Mouse (Mus musculus) liver, embryonic 16.5 days (tissue): ENCODE data around the gene Psd4. TPM values are rescaled to one million over a fixed set of nuclear protein-coding genes. Genes with fewer than 3 reads are reported as not detected.

Experiments
- ATAC-seq: fragments of 200-750 bp; cut with Nextera tagmentation; 2 replicates; pipeline ENCODE4 v1.8.0; 2017; ENCODE audit warnings: low read depth, mild to moderate bottlenecking, moderate number of reproducible peaks, moderate library complexity
- H3K27ac ChIP-seq: fragments of 300-500 bp; sonication (generic); 2 replicates; pipeline ENCODE4 v1.5.1; 2014; ENCODE audit warnings: mild to moderate bottlenecking, low read length
- H3K27me3 ChIP-seq: fragments of 300-500 bp; sonication (generic); 2 replicates; pipeline ENCODE4 v1.6.1; 2014; ENCODE audit warnings: low read depth, low read length, mixed read lengths; ENCODE audit not compliant: control insufficient read depth, insufficient read depth
- H3K36me3 ChIP-seq: fragments of 300-500 bp; sonication (generic); 2 replicates; pipeline ENCODE4 v1.6.1; 2014; ENCODE audit warnings: mild to moderate bottlenecking; ENCODE audit not compliant: control insufficient read depth, insufficient read depth
- H3K4me1 ChIP-seq: fragments of 300-500 bp; sonication (generic); 2 replicates; pipeline ENCODE4 v1.6.1; 2014; ENCODE audit warnings: low read depth, low read length, mixed read lengths; ENCODE audit not compliant: control insufficient read depth
- H3K4me2 ChIP-seq: fragments of 300-500 bp; sonication (generic); 2 replicates; pipeline ENCODE4 v1.6.1; 2014; ENCODE audit warnings: low read depth, low read length, mixed read lengths
- H3K4me3 ChIP-seq: fragments of 300-500 bp; sonication (generic); 2 replicates; pipeline ENCODE4 v1.5.1; 2014; ENCODE audit warnings: low read depth, mild to moderate bottlenecking, low read length
- H3K9ac ChIP-seq: fragments of 300-500 bp; sonication (generic); 2 replicates; pipeline ENCODE4 v1.6.1; 2014; ENCODE audit warnings: low read depth, low read length
- H3K9me3 ChIP-seq: fragments of 300-500 bp; sonication (generic); replicated peaks from 2 replicates; pipeline ENCODE4 v1.6.1; 2016; ENCODE audit warnings: low read length; ENCODE audit not compliant: control insufficient read depth
- WGBS: fragments of 180-500 bp; shearing (Covaris S2); extraction: QIAGEN DNeasy Blood & Tissue Kit; methylation state at CpG from one replicate; pipeline ENCODE4 v1.1.7; 2014; ENCODE audit not compliant: insufficient replicate concordance; 5-methylcytosine and 5-hydroxymethylcytosine counted together
- polyA plus RNA-seq: library from polyadenylated mRNA; unstranded; fragments of >200 nt; fragmentation: Nextera tagmentation; extraction: Ambion mirVana; gene quantifications from 2 replicates; pipeline ENCODE4 v1.2.1, GENCODE M21; 2015

Gene Psd4
- polyA plus RNA-seq, 1 experiment from 2014 or later = 6.8 TPM

- ATAC-seq = no peak
- H3K36me3 ChIP-seq = no peaks in the 10 kb centered on the region
- no peaks in the 10 kb centered on the region for H3K27me3 ChIP-seq
- H3K4me3 ChIP-seq = no peak overlapping the region
- no peaks in the 10 kb centered on the region for H3K9me3 ChIP-seq
- 69% methylated on average over 4 of the region's 4 CpGs for WGBS
- no peak overlapping the region for H3K27ac ChIP-seq
- H3K4me2 ChIP-seq = no peak overlapping the region
- no peak overlapping the region for H3K9ac ChIP-seq
- no peaks in the 10 kb centered on the region for H3K4me1 ChIP-seq
These were observed 50.2 kb downstream of the Psd4 start for GRCm38 (mm10) chr2:24417564-24417963.

GRCm38 (mm10) chr2:24421211-24421863 is 54.0 kb downstream of the Psd4 start:
- no peak for ATAC-seq
- H3K4me2 ChIP-seq = no peak overlapping the region
- H3K27me3 ChIP-seq = no peaks in the 10 kb centered on the region
- no peaks in the 10 kb centered on the region for H3K36me3 ChIP-seq
- no peak overlapping the region for H3K27ac ChIP-seq
- no peak overlapping the region for H3K9ac ChIP-seq
- H3K4me1 ChIP-seq = no peaks in the 10 kb centered on the region
- H3K9me3 ChIP-seq = no peaks in the 10 kb centered on the region
- 68% methylated on average over 6 of the region's 6 CpGs for WGBS
- H3K4me3 ChIP-seq = no peak overlapping the region

DNA sequence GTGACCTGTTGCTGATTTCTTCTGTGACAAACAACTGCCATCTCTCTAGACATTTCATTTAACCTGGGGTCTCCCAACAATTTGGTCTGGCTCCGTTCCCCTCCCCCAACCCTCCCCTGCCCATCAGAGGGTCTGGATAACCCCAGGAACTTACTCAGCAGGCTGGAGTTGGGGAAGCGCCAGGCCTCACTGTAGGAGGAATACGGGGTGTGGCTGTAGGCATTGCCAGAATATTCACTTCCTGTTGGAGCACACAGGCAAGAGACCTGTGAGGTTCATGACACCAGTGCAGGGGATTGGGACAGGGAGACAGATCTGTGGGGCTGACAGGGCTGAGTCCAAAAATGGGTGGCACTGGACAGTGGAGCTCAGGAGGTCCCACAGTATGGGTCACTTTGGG is 55.4 kb downstream of the Psd4 start:
- Histone ChIP-seq H3K4me2 (no peak overlapping the region), H3K36me3 (no peaks in the 10 kb centered on the region), H3K27me3 (no peaks in the 10 kb centered on the region), H3K4me1 (no peaks in the 10 kb centered on the region), H3K9me3 (no peaks in the 10 kb centered on the region), H3K4me3 (no peak overlapping the region), H3K9ac (no peak overlapping the region), H3K27ac (no peak overlapping the region)
- 54% methylated on average over 3 of the region's 3 CpGs for WGBS
- no peak for ATAC-seq

- 32% methylated on average over 2 of the region's 2 CpGs for WGBS
These were observed 58.2 kb downstream of the Psd4 start for GRCm38 (mm10) chr2:24425630-24426029.

DNA sequence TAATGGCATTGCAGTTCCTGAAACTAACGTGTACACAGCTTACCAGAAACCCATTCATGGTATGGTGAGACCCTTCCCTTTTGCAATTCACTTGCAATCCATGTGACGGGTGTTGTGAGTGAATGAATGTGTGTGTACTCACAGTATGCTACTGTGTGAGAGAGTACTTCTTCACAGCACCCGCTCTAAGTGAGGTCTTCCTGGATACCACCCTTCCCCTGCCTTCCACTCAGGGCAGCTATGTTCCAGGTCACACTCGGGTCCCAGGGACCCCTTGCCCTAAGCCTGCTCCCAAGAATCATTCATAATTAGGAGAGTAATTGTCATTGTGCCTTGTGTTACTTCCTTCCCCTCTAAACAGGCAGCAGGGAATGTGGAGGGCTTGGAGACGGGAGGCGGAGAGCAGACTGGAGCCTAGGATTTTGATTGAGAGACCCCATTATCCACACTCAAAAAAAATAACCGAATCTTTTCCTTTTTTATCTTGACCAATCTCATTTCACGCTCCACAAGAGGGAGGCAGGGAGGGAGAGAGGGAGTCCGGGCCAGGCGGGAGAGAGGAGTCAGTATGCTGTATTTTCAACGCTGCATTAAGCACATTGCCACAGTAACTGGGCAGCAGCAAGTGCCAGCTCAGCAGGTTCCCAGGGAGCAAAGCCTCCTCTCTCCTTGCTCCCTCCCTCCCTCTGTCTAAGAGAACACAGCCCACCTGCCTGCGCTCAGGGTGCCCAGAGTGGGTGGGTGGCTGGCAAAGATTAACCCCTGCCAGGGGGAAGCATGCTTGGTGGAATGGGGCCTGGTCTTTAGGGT is 60.7 kb downstream of the Psd4 start:
- Histone ChIP-seq H3K9me3 (no peaks in the 10 kb centered on the region), H3K36me3 (no peaks in the 10 kb centered on the region), H3K4me3 (no peak overlapping the region), H3K4me1 (no peaks in the 10 kb centered on the region), H3K9ac (no peak overlapping the region), H3K4me2 (no peak overlapping the region), H3K27me3 (no peaks in the 10 kb centered on the region), H3K27ac (no peak overlapping the region)
- WGBS = 54% methylated on average over 12 of the region's 12 CpGs
- ATAC-seq = no peak

More at GRCm38 (mm10) chr2:24425630-24426029, 58.2 kb downstream of the Psd4 start:
- H3K36me3 ChIP-seq = no peaks in the 10 kb centered on the region
- no peaks in the 10 kb centered on the region for H3K4me1 ChIP-seq
- no peak for ATAC-seq
- no peaks in the 10 kb centered on the region for H3K27me3 ChIP-seq
- no peak overlapping the region for H3K9ac ChIP-seq
- H3K4me3 ChIP-seq = no peak overlapping the region
- H3K4me2 ChIP-seq = no peak overlapping the region
- no peaks in the 10 kb centered on the region for H3K9me3 ChIP-seq
- H3K27ac ChIP-seq = no peak overlapping the region

DNA sequence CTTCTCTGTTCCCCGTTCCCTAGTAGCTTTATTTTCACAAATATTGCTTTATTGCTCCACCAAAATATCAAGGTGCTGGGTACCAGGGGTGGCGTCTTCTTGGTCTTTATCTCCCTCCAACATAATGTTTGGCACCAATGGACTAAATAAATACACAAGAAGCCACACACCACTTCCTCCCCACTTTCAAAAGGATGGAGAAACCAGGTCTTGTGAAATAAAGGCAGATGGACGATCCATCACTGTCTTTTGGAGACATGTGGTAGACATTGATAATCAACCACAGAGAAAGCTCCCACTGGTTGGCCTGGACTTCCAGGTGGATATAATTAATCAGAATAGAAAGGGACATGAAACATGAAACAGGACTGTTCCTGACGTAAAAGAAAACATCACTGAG is 62.4 kb downstream of the Psd4 start:
- no peaks in the 10 kb centered on the region for H3K36me3 ChIP-seq
- H3K9me3 ChIP-seq = no peaks in the 10 kb centered on the region
- H3K9ac ChIP-seq = no peak overlapping the region
- WGBS = 27% methylated on average over 4 of the region's 4 CpGs
- H3K4me2 ChIP-seq = no peak overlapping the region
- no peaks in the 10 kb centered on the region for H3K4me1 ChIP-seq
- no peak overlapping the region for H3K4me3 ChIP-seq
- H3K27ac ChIP-seq = no peak overlapping the region
- ATAC-seq = no peak
- H3K27me3 ChIP-seq = no peaks in the 10 kb centered on the region

- Histone ChIP-seq H3K9ac (no peak overlapping the region), H3K4me1 (no peaks in the 10 kb centered on the region), H3K36me3 (no peaks in the 10 kb centered on the region), H3K4me2 (no peak overlapping the region), H3K9me3 (no peaks in the 10 kb centered on the region), H3K4me3 (no peak overlapping the region), H3K27me3 (no peaks in the 10 kb centered on the region), H3K27ac (no peak overlapping the region)
- 51% methylated on average over 2 of the region's 2 CpGs for WGBS
- no peak for ATAC-seq
These were observed 67.3 kb downstream of the Psd4 start for GRCm38 (mm10) chr2:24434670-24435069.

- Histone ChIP-seq H3K9ac (no peak overlapping the region), H3K4me3 (no peak overlapping the region), H3K27ac (no peak overlapping the region), H3K4me2 (no peak overlapping the region), H3K27me3 (no peaks in the 10 kb centered on the region), H3K9me3 (no peaks in the 10 kb centered on the region), H3K4me1 (no peaks in the 10 kb centered on the region), H3K36me3 (no peaks in the 10 kb centered on the region)
- 54% methylated on average over 11 of the region's 11 CpGs for WGBS
- ATAC-seq = no peak
These were observed 68.3 kb downstream of the Psd4 start for GRCm38 (mm10) chr2:24435699-24436098.

- Histone ChIP-seq H3K4me3 (no peak overlapping the region), H3K36me3 (no peaks in the 10 kb centered on the region), H3K27me3 (no peaks in the 10 kb centered on the region), H3K4me1 (no peaks in the 10 kb centered on the region), H3K9ac (no peak overlapping the region), H3K9me3 (no peaks in the 10 kb centered on the region), H3K4me2 (no peak overlapping the region), H3K27ac (no peak overlapping the region)
- WGBS = 46% methylated on average over 2 of the region's 2 CpGs
- ATAC-seq = no peak
These were observed 72.7 kb downstream of the Psd4 start for GRCm38 (mm10) chr2:24440056-24440455.
